Mouse (Mus musculus): ENCODE measurements at regions not wholly inside any gene's neighbourhood (a gene's known extent, or its start where the extent isn't known, plus 50 kb on each side); places are given as distances from the start of the nearest gene placed in this dataset.

DNA sequence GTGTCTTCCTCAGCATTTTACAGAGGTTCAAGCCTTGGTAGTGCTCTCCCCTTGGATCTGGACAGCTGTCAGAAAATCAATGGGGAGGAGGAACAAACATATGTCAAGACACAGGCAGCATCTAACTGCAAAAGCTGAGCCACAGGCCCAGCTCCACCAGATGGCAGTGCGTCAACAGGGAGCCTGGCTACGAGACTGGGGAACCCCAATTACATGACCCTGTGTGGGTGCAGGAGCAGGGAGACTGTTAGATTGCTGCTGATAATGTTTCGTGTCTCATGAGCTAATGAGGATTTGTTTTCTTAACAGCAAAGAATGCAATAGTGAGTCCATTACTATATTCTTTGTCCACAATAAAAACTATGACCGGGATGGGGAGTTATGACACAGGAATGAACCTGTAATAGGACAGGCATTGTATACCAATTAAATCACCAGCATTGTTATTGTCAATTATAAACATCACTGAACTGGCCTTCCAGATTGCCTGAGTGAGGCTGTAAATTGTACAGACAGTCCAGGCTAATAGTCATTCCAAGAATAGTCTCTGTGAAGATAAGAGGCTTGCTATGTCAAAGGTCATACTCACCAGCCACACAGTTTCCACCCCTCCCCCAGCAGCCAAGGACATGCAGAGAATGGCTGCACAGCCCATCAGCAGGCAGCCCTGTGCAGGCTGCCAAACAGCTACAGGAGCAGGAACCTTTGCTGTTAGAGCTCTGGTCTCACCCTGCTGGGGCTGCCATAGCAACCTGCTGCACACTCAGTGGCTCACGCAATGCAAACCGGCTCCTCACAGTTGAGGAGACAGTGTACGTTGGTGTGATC, 58.8 kb upstream of the Barx2 start:
- TF ChIP-seq TAL1 (IDR thresholded peaks at IDR 0.05; ENCODE audit: low read length): no peak
- no peak for TF ChIP-seq GATA1 (IDR thresholded peaks at IDR 0.05; ENCODE audit: low read length)
- Histone ChIP-seq H3K27me3 (ENCODE audit: control insufficient read depth) (no peaks in the 10 kb centered on the region), H3K4me1 (ENCODE audit: control insufficient read depth) (no peaks in the 10 kb centered on the region), H3K36me3 (ENCODE audit: control insufficient read depth) (no peaks in the 10 kb centered on the region), H3K4me3 (replicated peaks) (no peak overlapping the region), H3K9me3 (ENCODE audit: control insufficient read depth, low read length) (no peaks in the 10 kb centered on the region)

DNA sequence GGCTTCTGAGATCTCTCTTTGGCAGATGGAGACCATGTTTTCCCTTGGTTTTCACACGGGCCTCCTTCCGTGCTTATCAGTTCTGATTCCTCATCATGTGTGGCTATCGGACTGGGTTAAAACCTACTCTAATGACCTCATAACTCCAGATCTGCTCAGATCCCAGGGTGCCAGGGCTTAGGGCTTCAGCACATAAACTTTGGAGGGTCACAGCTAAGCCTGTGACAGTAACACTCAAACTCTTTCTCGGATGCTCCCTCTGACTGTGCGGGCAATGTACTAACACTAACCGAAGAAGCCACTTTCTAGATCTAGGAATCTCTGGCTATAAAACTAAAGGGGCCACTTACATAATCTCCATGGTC, 59.3 kb upstream of the Barx2 start:
- Histone ChIP-seq H3K4me3 (replicated peaks) (no peak overlapping the region), H3K4me1 (ENCODE audit: control insufficient read depth) (no peaks in the 10 kb centered on the region), H3K27me3 (ENCODE audit: control insufficient read depth) (no peaks in the 10 kb centered on the region), H3K36me3 (ENCODE audit: control insufficient read depth) (no peaks in the 10 kb centered on the region), H3K9me3 (ENCODE audit: control insufficient read depth, low read length) (no peaks in the 10 kb centered on the region)
- no peak for TF ChIP-seq TAL1 (IDR thresholded peaks at IDR 0.05; ENCODE audit: low read length)
- no peak for TF ChIP-seq GATA1 (IDR thresholded peaks at IDR 0.05; ENCODE audit: low read length)

DNA sequence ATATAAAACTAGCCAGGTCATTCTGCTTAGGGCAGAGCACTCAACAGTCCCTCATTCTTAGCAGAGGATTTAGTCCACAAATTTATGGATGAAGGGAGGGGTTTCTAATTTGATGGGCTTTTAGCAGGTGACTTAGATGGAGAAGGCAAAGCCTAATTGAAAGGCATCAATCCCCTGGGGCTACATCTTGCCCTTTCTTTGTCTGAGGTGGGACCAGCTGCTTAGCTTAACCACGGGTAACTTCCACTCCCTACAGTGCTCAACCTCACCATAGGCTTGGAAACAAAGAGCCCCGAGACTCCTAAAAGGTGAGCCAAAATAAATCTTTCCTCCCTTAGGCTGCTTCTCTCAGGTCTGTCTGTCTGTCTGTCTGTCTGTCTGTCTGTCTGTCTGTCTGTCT, 62.9 kb upstream of the Barx2 start:
- H3K4me1 ChIP-seq (ENCODE audit: control insufficient read depth): no peaks in the 10 kb centered on the region
- H3K27me3 ChIP-seq (ENCODE audit: control insufficient read depth): no peaks in the 10 kb centered on the region
- H3K9me3 ChIP-seq (ENCODE audit: control insufficient read depth, low read length): no peaks in the 10 kb centered on the region
- no peak overlapping the region for H3K4me3 ChIP-seq (replicated peaks)
- no peaks in the 10 kb centered on the region for H3K36me3 ChIP-seq (ENCODE audit: control insufficient read depth)
- TF ChIP-seq TAL1 (IDR thresholded peaks at IDR 0.05; ENCODE audit: low read length) (no peak), GATA1 (IDR thresholded peaks at IDR 0.05; ENCODE audit: low read length) (no peak)

DNA sequence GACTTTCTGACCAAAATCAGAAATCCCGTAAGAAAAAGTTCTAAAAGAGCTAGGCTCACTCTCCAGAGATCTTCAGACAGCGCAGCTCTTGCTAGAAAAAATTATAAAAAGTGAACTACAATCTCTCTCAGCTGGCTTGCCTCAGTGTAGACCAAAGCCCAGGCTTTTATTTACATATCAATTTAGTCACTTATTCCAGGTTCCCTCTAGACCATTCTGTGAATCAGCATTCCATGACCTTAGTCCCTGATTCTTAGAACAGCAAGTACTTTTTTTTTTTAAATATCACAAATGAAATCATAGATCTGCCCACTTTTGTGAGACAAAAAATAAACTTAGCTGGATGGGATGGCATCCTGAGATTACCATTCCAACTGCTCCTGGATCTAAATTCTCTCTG, 64.8 kb upstream of the Barx2 start:
- Histone ChIP-seq H3K36me3 (ENCODE audit: control insufficient read depth) (no peaks in the 10 kb centered on the region), H3K9me3 (ENCODE audit: control insufficient read depth, low read length) (no peaks in the 10 kb centered on the region), H3K27me3 (ENCODE audit: control insufficient read depth) (no peaks in the 10 kb centered on the region), H3K4me3 (replicated peaks) (no peak overlapping the region), H3K4me1 (ENCODE audit: control insufficient read depth) (no peaks in the 10 kb centered on the region)
- no peak for TF ChIP-seq GATA1 (IDR thresholded peaks at IDR 0.05; ENCODE audit: low read length)
- no peak for TF ChIP-seq TAL1 (IDR thresholded peaks at IDR 0.05; ENCODE audit: low read length)

DNA sequence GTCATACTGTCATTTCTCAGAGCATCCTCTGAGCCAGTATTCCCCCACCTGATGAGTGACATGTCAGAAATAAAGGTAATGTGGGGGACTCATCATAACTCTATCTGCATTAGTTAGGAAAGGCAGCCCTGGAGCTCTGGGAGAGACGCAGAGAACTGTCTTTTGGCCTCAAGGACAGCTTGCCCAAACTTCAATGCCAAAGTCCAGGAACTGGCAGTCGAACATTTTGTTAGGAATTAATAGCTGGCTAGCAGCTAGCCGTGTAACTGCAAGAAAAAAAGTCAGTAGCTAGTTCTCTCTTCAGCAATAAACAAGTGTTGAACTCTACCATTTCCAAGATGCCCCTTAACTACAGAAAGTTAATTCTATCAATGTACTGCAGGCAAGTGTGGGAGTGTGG, 65.9 kb upstream of the Barx2 start:
- no peak for TF ChIP-seq GATA1 (IDR thresholded peaks at IDR 0.05; ENCODE audit: low read length)
- TF ChIP-seq TAL1 (IDR thresholded peaks at IDR 0.05; ENCODE audit: low read length): no peak
- Histone ChIP-seq H3K4me1 (ENCODE audit: control insufficient read depth) (no peaks in the 10 kb centered on the region), H3K36me3 (ENCODE audit: control insufficient read depth) (no peaks in the 10 kb centered on the region), H3K4me3 (replicated peaks) (no peak overlapping the region), H3K27me3 (ENCODE audit: control insufficient read depth) (no peaks in the 10 kb centered on the region), H3K9me3 (ENCODE audit: control insufficient read depth, low read length) (no peaks in the 10 kb centered on the region)

DNA sequence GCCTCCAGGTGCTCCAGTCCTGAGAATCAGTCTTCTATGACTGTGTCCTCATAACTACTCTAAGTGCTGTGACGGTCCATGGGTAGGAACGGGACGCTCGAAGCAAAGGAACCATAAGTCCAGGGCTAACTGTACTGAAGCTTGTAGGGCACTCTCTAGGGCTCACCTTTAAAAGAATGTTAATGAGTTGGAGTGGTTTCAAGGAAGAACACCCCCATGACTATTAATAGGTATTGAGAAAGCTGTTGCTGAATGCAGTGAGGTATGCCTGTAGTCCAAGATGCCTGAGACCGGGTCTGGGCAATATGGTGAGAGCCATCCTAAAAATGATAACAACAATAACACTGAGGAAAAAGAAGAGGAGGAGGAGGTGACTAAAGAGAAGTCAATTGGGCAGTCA, 67.2 kb upstream of the Barx2 start:
- no peaks in the 10 kb centered on the region for H3K27me3 ChIP-seq (ENCODE audit: control insufficient read depth)
- TF ChIP-seq GATA1 (IDR thresholded peaks at IDR 0.05; ENCODE audit: low read length): no peak
- TF ChIP-seq TAL1 (IDR thresholded peaks at IDR 0.05; ENCODE audit: low read length): no peak
- no peak overlapping the region for H3K4me3 ChIP-seq (replicated peaks)
- H3K4me1 ChIP-seq (ENCODE audit: control insufficient read depth): no peaks in the 10 kb centered on the region
- H3K9me3 ChIP-seq (ENCODE audit: control insufficient read depth, low read length): no peaks in the 10 kb centered on the region
- no peaks in the 10 kb centered on the region for H3K36me3 ChIP-seq (ENCODE audit: control insufficient read depth)

DNA sequence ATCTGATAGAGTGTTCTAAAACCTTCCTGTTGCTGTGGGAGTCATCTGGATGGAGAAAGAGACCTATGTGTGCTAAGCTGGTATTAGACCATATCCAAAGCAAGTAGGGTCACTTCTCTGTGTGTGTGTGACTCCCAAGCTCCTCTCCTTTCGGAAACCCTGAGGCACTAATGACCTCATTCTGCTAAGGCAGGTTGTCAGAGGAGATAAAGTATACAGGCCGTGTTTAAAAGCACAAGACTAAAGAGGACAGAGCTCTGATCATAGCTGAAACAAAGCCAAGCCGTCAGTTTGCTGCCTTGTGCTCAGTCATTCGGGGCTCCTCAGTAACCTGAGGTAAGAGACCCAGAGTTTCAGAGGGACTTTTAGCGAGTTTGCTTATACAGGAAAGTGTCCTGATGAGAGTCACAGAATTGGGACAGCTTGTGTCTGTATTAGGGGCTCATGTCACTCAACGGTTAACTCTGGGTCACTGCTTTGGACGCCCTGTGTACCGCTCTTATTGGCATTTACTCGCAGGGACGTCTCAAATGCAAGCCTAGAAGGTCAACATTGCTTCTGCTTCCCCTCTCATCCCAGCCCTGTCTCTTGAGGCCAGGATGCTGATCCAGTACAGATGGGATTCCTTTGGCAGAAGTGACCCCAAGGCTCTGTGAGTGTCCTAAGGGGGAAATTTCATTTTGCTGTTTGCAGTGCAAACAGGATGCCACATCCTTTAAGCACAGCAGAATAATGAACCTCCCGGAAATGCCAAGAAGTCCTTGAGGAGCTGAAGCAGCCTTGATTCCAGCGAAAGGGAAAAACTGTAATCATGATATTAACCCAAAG, 70.7 kb upstream of the Barx2 start:
- no peak overlapping the region for H3K4me3 ChIP-seq (replicated peaks)
- no peaks in the 10 kb centered on the region for H3K9me3 ChIP-seq (ENCODE audit: control insufficient read depth, low read length)
- no peaks in the 10 kb centered on the region for H3K36me3 ChIP-seq (ENCODE audit: control insufficient read depth)
- no peaks in the 10 kb centered on the region for H3K27me3 ChIP-seq (ENCODE audit: control insufficient read depth)
- TF ChIP-seq GATA1 (IDR thresholded peaks at IDR 0.05; ENCODE audit: low read length): no peak
- TF ChIP-seq TAL1 (IDR thresholded peaks at IDR 0.05; ENCODE audit: low read length): no peak
- no peaks in the 10 kb centered on the region for H3K4me1 ChIP-seq (ENCODE audit: control insufficient read depth)

DNA sequence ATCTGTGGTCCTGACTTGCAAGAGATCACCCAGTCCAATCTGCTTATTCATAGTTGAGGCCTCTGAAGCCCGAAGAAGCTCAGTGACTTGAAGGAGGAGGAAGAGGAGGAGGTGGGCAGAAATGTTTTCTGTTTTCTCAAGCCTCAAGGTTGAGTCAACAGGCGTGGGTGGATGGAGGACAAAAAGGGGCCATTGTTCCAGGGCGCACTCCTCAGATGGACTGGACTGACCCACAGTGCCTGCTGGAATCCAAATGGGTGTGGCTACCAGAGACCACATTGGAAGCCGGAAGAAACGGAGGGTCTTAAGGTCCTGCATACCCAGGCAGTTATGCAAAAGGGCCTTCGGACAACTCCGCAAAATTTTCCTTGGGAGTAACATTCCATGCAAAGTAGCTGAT, 75.6 kb upstream of the Barx2 start:
- Histone ChIP-seq H3K27me3 (ENCODE audit: control insufficient read depth) (no peaks in the 10 kb centered on the region), H3K36me3 (ENCODE audit: control insufficient read depth) (no peaks in the 10 kb centered on the region), H3K9me3 (ENCODE audit: control insufficient read depth, low read length) (no peaks in the 10 kb centered on the region), H3K4me1 (ENCODE audit: control insufficient read depth) (no peaks in the 10 kb centered on the region), H3K4me3 (replicated peaks) (no peak overlapping the region)
- TF ChIP-seq GATA1 (IDR thresholded peaks at IDR 0.05; ENCODE audit: low read length): no peak
- TF ChIP-seq TAL1 (IDR thresholded peaks at IDR 0.05; ENCODE audit: low read length): no peak

DNA sequence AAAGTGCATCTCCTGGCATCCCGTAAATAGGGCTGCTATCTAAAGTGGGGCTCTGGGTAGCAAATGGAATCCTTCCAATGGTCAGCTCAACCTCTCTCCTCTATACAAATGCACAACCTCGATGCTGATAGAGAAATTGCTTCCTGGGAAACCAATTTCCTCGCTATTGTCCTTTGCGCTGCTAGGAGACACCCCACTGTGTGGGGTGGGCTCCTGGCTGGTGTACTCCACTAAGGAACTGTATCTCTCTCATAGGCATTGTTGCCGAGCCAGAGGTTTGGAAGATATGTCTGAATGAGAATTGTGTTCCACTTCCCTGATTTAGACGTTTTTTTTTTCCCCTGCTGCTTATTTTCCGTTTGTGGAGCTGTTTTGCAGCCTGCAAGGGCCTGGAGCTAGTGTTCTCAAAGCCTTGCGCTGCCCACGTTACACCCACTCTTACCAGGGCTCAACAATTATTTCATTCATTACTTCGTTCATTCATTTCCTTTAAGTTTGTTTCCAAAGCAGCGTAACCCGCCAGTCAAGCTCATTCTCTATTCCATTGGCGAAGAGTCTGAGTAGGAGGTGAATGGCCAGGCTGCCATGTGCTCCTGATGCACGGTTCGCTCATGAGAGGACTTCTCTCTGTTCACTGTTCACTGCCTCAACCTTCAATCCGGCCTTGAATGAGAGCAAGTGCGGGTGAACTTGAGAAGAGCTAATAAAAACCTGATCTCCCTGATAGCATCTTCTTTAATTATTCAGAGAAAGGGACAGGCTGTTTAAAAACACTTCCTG, 76.5 kb upstream of the Barx2 start:
- H3K36me3 ChIP-seq (ENCODE audit: control insufficient read depth): no peaks in the 10 kb centered on the region
- TF ChIP-seq GATA1 (IDR thresholded peaks at IDR 0.05; ENCODE audit: low read length) (no peak), TAL1 (IDR thresholded peaks at IDR 0.05; ENCODE audit: low read length) (no peak)
- H3K4me3 ChIP-seq (replicated peaks): no peak overlapping the region
- no peaks in the 10 kb centered on the region for H3K27me3 ChIP-seq (ENCODE audit: control insufficient read depth)
- no peaks in the 10 kb centered on the region for H3K9me3 ChIP-seq (ENCODE audit: control insufficient read depth, low read length)
- H3K4me1 ChIP-seq (ENCODE audit: control insufficient read depth): no peaks in the 10 kb centered on the region
